Mouse (Mus musculus) cerebellum, adult 11-12 months (tissue): ENCODE data around the gene Fgd3.

ENCODE experiments used
- DNase-seq: peaks from one replicate; pipeline ENCODE4 v3.0.0; 2022

The Fgd3 gene

DNA sequence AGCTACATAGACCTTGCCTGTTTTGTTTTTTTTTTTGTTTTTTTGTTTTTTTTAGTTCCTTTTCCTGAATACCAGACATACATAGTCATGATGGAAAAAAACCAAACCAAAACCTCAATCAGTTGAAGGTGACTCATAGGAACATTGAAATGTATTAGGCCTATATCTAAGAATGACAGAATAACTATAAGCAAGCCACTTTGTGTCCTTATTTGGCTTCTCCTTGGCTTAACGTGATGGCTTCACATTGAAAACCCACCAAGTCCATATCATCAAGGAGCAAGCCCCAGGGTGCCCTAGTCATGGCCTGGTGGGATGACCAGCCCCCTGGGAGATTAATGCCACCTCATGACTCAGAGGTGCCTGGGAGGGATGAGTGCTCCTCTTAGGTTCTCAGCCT lies 19.3 kb downstream of the Fgd3 start:
- DNase-seq = no peak

GRCm38 (mm10) chr13:49298514-49299381 lies 21.4 kb downstream of the Fgd3 start:
- DNase-seq = no peak

DNA sequence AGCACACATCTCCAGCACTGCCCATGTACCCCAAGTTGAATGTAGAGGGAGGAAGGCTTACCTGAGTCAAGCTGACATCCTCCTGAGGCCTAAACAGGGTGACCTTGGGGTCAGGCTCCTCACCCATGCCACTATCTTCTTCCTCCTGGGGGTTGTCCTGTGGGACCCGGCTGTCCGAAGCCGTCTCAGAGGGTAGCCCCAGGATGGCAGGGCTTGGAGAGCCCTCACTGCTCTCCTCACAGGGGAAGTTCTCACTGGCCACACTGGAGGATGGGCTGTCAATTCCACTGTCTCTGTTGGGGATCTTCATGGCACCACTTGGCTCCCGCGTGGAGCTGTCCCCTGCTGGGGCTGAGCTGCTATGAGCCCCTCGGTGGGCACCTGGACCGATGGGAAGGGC lies 23.8 kb downstream of the Fgd3 start:
- no peak for DNase-seq

- DNase-seq = no peak
These were observed 26.0 kb downstream of the Fgd3 start for GRCm38 (mm10) chr13:49294108-49294507.

DNA sequence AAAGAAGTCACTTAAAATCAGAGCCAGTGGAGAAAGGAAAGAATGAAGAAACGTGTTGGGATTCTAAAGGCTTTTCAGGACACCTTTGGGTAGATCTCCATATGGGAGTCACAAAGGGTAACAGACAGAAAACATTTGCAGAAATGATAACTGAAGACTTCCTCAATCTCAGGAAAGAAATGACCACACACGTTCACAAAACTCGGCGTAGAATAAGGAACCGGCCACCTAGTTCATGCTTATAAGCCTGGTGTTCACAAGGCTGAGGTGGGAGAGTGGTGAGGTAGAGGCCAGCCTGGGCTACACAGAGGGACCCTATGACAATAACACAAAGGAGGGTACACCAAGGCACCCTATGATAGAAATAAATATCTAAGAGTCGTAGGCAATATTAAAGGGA lies 28.2 kb downstream of the Fgd3 start:
- DNase-seq = no peak

GRCm38 (mm10) chr13:49291398-49291797 lies 28.7 kb downstream of the Fgd3 start:
- DNase-seq = no peak

- no peak for DNase-seq
These were observed 32.9 kb downstream of the Fgd3 start for GRCm38 (mm10) chr13:49287224-49287623.

DNA sequence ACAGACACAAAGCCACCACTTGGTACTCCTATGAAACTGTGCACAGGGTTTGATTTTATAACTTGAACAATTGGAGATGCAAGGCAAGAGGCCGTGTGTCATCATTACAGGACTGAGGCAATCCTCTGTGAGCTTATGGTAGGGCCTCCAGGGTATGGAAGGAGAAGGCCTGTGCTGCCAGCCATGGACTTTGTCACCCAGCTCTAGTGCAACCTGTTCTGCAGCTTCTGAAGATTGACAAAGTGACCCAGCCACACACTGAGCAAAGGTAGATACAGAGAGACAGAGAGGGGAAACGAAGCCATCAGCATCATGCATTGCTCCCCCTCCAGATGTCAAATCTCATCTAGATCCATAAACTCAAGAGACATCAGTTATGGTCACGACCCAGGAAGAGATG lies 33.4 kb downstream of the Fgd3 start:
- no peak for DNase-seq

DNA sequence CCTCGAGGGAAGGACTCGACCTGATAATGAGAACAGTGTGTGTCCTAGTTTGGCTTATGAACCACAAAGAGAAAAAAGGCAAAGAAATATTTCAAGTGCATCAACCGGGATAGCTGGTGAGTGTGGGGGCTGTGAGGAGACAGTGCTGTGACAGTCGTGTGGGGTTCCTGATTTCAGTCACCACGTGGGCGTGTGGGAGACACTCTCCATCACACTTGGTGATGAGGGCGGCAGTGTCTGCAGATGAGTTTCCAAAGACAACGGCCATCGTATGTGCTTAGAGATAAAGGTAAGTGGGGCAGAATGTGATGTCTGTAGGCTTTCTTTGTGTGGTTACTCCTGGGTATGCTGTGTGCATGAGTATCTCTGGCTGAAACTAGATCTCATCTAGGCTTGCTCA lies 36.4 kb downstream of the Fgd3 start:
- no peak for DNase-seq

- no peak for DNase-seq
These were observed 37.9 kb downstream of the Fgd3 start for GRCm38 (mm10) chr13:49282168-49282567.

DNA sequence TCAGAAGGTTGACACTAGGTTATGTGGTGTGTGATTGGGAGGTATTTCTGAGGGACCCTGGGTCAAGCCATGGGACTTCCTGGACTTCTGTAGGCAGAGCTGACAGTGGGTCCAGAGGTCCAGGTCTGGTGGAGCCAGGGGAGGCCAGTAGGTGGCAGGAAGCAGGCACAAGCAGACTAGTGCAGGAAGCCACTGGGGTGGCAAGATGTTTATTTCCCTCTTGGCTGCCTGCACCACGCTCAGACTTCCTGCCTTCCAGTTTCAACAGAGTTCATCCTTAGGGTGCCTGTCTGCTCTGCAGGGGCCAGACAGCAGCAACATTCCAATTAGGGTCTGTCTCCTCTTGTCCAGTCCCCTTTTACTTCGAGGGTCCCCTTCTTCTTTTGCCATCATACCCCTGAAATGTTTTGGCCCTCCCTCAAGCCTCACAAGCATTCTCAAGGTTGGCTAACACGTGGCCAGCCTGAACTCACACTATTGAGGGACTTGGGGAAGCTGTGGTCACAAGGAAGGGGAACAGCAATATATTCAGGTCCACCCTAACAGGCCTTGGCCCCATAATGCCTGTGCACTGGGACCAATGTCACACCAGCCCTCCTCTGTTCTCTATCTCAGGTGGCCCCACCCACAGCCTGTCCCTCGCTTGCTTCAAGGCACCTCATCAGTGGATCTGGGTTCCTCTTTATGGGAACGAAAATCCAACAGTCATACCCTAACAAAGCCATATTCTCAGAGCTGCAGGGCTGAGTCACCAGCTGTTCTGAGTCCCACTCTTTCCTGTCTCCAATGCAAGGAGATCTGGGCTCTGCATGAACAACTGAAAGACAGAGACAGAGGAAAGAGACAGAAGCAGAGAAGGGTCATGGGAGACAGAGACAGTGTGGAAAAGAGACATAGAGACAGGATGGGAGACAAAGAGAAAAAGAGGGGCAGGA lies 48.0 kb downstream of the Fgd3 start:
- no peak for DNase-seq

GRCm38 (mm10) chr13:49270500-49270899 lies 49.6 kb downstream of the Fgd3 start:
- no peak for DNase-seq

- no peak for DNase-seq
These were observed 52.5 kb downstream of the Fgd3 start for GRCm38 (mm10) chr13:49267645-49268044.

- no peak for DNase-seq
These were observed 59.9 kb downstream of the Fgd3 start for GRCm38 (mm10) chr13:49260036-49260722.

- DNase-seq = no peak
These were observed 62.2 kb downstream of the Fgd3 start for GRCm38 (mm10) chr13:49257819-49258313.

DNA sequence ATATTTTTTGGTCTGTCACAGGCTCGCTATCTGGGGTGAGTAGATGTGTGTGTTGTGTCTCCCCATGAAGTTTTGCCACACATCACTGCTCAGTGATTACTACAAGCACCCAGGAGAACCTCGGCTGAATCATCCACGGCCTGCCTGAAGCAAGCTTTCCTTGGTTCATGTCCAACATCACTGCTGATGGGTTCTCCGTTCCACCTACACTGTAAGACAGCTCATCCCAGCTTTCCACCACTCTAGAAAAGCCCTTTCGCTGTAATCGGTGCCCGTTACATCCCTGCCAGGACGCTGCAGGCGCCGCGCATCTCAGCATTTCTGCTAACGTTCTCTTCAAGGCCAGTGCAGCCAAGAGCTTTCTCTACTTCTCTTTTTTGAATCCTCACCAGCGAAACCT lies 67.4 kb downstream of the Fgd3 start:
- no peak for DNase-seq

GRCm38 (mm10) chr13:49252113-49252512 lies 68.0 kb downstream of the Fgd3 start:
- DNase-seq = no peak

DNA sequence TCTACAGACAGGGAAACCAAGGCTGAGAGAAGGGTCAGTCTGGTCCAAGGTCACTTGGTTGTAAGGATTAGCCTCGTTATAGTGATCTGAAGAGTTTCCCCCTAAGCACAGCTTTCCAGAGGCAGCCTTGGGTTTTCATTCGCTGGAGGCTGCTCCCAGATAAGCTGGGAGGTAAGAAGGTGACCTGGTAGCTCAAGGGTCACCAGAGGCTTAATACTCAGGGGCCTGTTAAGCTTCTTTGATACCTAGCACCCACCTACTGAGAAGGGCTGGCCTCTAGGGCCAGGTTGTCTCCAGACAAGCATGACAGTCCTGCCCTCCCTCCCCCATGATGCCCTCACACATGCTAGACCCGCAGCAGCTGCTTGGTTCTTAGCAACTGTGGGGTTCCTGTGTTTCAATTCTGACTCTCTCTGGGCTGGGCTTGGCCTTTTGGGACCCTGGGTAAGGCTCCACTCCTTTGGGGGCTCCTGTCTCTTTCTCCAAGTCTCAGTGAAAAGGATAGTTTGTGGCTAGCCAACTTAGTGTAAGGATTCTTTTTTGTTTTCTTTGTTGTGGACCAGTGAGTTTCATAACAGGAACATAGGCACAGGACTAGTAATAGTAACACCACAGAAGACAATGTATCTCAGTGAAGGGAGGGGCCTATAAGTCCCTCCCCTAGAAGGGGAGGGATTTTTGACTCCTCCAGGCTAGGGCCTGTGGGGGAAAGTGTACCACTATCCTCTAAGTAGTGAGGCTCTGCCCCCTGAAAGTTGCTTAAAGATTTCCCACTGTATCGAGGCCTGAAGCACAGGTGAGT lies 69.2 kb downstream of the Fgd3 start:
- no peak for DNase-seq

GRCm38 (mm10) chr13:49249634-49250033 lies 70.5 kb downstream of the Fgd3 start:
- no peak for DNase-seq

- no peak for DNase-seq
These were observed 71.2 kb downstream of the Fgd3 start for GRCm38 (mm10) chr13:49248923-49249322.

GRCm38 (mm10) chr13:49248467-49248862 lies 71.6 kb downstream of the Fgd3 start, which contains the start of gene Susd3:
Gene Susd3 (minus strand): TSS chr13:49248706.
- DNase-seq = no peak
